ENCODE assay signal across 8 mouse cellular contexts in genomic region chr7:35554605-35555175, GRCm38 (mm10). TPM values are rescaled to one million over a fixed set of nuclear protein-coding genes. Genes with fewer than 3 reads are reported as not detected.
DNase-seq lines count a peak whose midpoint lies in the region; ATAC-seq and TF ChIP-seq lines count a peak whose summit lies in the region.

No protein-coding gene starts in this region.

- no peak for TF ChIP-seq CTCF in stomach, postnatal 0 days (IDR thresholded peaks at IDR 0.05; ENCODE audit: low read depth)

- peaks cover 15% of the 10 kb centered on the region for H3K36me3 ChIP-seq in forebrain, embryonic 15.5 days
- H3K36me3 ChIP-seq in intestine, embryonic 16.5 days (ENCODE audit: control insufficient read depth, insufficient read depth, low read length) = peaks cover 15% of the 10 kb centered on the region
- peaks cover 11% of the 10 kb centered on the region for H3K36me3 ChIP-seq in limb, embryonic 13.5 days
- H3K36me3 ChIP-seq in midbrain, embryonic 15.5 days (replicated peaks) = peaks cover 15% of the 10 kb centered on the region
- H3K36me3 ChIP-seq in stomach, postnatal 0 days (ENCODE audit: control insufficient read depth, insufficient read depth, low read length) = no peaks in the 10 kb centered on the region

- 0 out of 2 replicates have a peak, but pooled peaks have one; percentile 29 for ATAC-seq in forebrain, embryonic 15.5 days (replicated peaks)
- ATAC-seq in intestine, embryonic 16.5 days = peak; percentile 31
- ATAC-seq in limb, embryonic 13.5 days (ENCODE audit: low FRiP score, low read depth) = no peak; the same call in 1 of the 2 replicates
- peak; percentile 64 for ATAC-seq in midbrain, embryonic 15.5 days (replicated peaks)
- ATAC-seq in stomach, postnatal 0 days (ENCODE audit: low FRiP score, low TSS enrichment) = no peak; the same call in 1 of the 2 replicates

- H3K4me3 ChIP-seq in forebrain, embryonic 15.5 days = peak overlapping the region; percentile 71
- H3K4me3 ChIP-seq in intestine, embryonic 16.5 days (ENCODE audit: low read length) = peak overlapping the region; percentile 86
- peak overlapping the region; percentile 72 for H3K4me3 ChIP-seq in limb, embryonic 13.5 days
- peak overlapping the region; percentile 94 for H3K4me3 ChIP-seq in midbrain, embryonic 15.5 days
- H3K4me3 ChIP-seq in stomach, postnatal 0 days (ENCODE audit: low read depth, low read length) = peak overlapping the region; percentile 90

- peak overlapping the region; percentile 97 for H3K9ac ChIP-seq in forebrain, embryonic 15.5 days (replicated peaks)
- peak overlapping the region; percentile 97 for H3K9ac ChIP-seq in intestine, embryonic 16.5 days (ENCODE audit: low read depth, low read length)
- peak overlapping the region; percentile 92 for H3K9ac ChIP-seq in limb, embryonic 13.5 days
- peak overlapping the region; percentile 85 for H3K9ac ChIP-seq in midbrain, embryonic 15.5 days
- H3K9ac ChIP-seq in stomach, postnatal 0 days (ENCODE audit: low read length) = peak overlapping the region; percentile 99

- DNase-seq in kidney, adult 11 months = peak; percentile 15
- DNase-seq in kidney, adult 8-10 months = no peak
- DNase-seq in cerebellum, adult 18-20 months = peak; percentile 52 to 62
- peak; percentile 42 for DNase-seq in stomach, postnatal 0 days (ENCODE audit: low spot score)

- TF ChIP-seq EP300 in stomach, postnatal 0 days (optimal IDR thresholded peaks at IDR 0.05) = no peak

- peak overlapping the region; percentile 93 for H3K27ac ChIP-seq in forebrain, embryonic 15.5 days (replicated peaks)
- peak overlapping the region; percentile 100 for H3K27ac ChIP-seq in intestine, embryonic 16.5 days (ENCODE audit: low read length)
- H3K27ac ChIP-seq in limb, embryonic 13.5 days = peak overlapping the region; percentile 92
- H3K27ac ChIP-seq in midbrain, embryonic 15.5 days = peak overlapping the region; percentile 94
- H3K27ac ChIP-seq in stomach, postnatal 0 days (replicated peaks) = peak overlapping the region; percentile 99

- peaks cover 23% of the 10 kb centered on the region for H3K4me1 ChIP-seq in forebrain, embryonic 15.5 days
- peaks cover 22% of the 10 kb centered on the region for H3K4me1 ChIP-seq in intestine, embryonic 16.5 days (ENCODE audit: control insufficient read depth, insufficient read depth, low read length)
- H3K4me1 ChIP-seq in limb, embryonic 13.5 days = peaks cover 12% of the 10 kb centered on the region
- peaks cover 18% of the 10 kb centered on the region for H3K4me1 ChIP-seq in midbrain, embryonic 15.5 days
- no peaks in the 10 kb centered on the region for H3K4me1 ChIP-seq in stomach, postnatal 0 days (replicated peaks; ENCODE audit: control insufficient read depth, insufficient read depth)

- H3K27me3 ChIP-seq in forebrain, embryonic 15.5 days = no peaks in the 10 kb centered on the region
- no peaks in the 10 kb centered on the region for H3K27me3 ChIP-seq in intestine, embryonic 16.5 days (replicated peaks; ENCODE audit: control insufficient read depth, insufficient read depth, low read length)
- H3K27me3 ChIP-seq in limb, embryonic 13.5 days = no peaks in the 10 kb centered on the region
- no peaks in the 10 kb centered on the region for H3K27me3 ChIP-seq in midbrain, embryonic 15.5 days (replicated peaks)
- no peaks in the 10 kb centered on the region for H3K27me3 ChIP-seq in stomach, postnatal 0 days (ENCODE audit: control insufficient read depth, insufficient read depth, low read length)

- peak overlapping the region; percentile 91 for H3K4me2 ChIP-seq in forebrain, embryonic 15.5 days (replicated peaks)
- H3K4me2 ChIP-seq in intestine, embryonic 16.5 days (ENCODE audit: low read depth, low read length) = peak overlapping the region; percentile 89
- H3K4me2 ChIP-seq in limb, embryonic 13.5 days (replicated peaks) = peak overlapping the region; percentile 91
- peak overlapping the region; percentile 96 for H3K4me2 ChIP-seq in midbrain, embryonic 15.5 days
- peak overlapping the region; percentile 100 for H3K4me2 ChIP-seq in stomach, postnatal 0 days (replicated peaks; ENCODE audit: low read depth)

- 5% methylated on average over 28 of the region's 28 CpGs for WGBS in forebrain, embryonic 15.5 days
- WGBS in intestine, embryonic 16.5 days = 3% methylated on average over 28 of the region's 28 CpGs
- WGBS in limb, embryonic 13.5 days = 5% methylated on average over 28 of the region's 28 CpGs
- WGBS in midbrain, embryonic 15.5 days = 5% methylated on average over 28 of the region's 28 CpGs
- 4% methylated on average over 28 of the region's 28 CpGs for WGBS in stomach, postnatal 0 days

- no peaks in the 10 kb centered on the region for H3K9me3 ChIP-seq in forebrain, embryonic 15.5 days
- H3K9me3 ChIP-seq in intestine, embryonic 16.5 days (ENCODE audit: control insufficient read depth, low read length) = no peaks in the 10 kb centered on the region
- H3K9me3 ChIP-seq in limb, embryonic 13.5 days = no peaks in the 10 kb centered on the region
- H3K9me3 ChIP-seq in midbrain, embryonic 15.5 days = no peaks in the 10 kb centered on the region
- H3K9me3 ChIP-seq in stomach, postnatal 0 days (ENCODE audit: control insufficient read depth, low read length) = no peaks in the 10 kb centered on the region

RNA-seq across cellular contexts. Expression of gene Nudt19, which starts 1.4 kb away (rescaled TPM):
- 97.4 and 97.5 TPM in 2 replicates for polyA plus RNA-seq in forebrain, embryonic 15.5 days (2015; fragmentation: Nextera tagmentation; extraction: Ambion mirVana)
- 120 and 128 TPM in 2 replicates for polyA plus RNA-seq in intestine, embryonic 16.5 days (2015; fragmentation: Nextera tagmentation; extraction: Ambion mirVana)
- 42.5 and 47.5 TPM in 2 replicates for polyA plus RNA-seq in limb, embryonic 13.5 days (2015; fragmentation: Nextera tagmentation; extraction: Ambion mirVana)
- polyA plus RNA-seq in midbrain, embryonic 15.5 days (2015; fragmentation: Nextera tagmentation; extraction: Ambion mirVana) = 87.3 and 91.5 TPM in 2 replicates
- 60.8 and 68.9 TPM in 2 replicates for polyA plus RNA-seq in stomach, postnatal 0 days (2015; fragmentation: Nextera tagmentation; extraction: Ambion mirVana)

RNA-seq across cellular contexts. Expression of gene Tdrd12, which starts 17.1 kb away (rescaled TPM):
- 0.43 and 0.51 TPM in 2 replicates for polyA plus RNA-seq in forebrain, embryonic 15.5 days (2015; fragmentation: Nextera tagmentation; extraction: Ambion mirVana)
- polyA plus RNA-seq in intestine, embryonic 16.5 days (2015; fragmentation: Nextera tagmentation; extraction: Ambion mirVana) = 0.98 and 1.6 TPM in 2 replicates
- polyA plus RNA-seq in limb, embryonic 13.5 days (2015; fragmentation: Nextera tagmentation; extraction: Ambion mirVana) = 0.56 and 0.57 TPM in 2 replicates
- polyA plus RNA-seq in midbrain, embryonic 15.5 days (2015; fragmentation: Nextera tagmentation; extraction: Ambion mirVana) = 0.36 and 0.37 TPM in 2 replicates
- polyA plus RNA-seq in stomach, postnatal 0 days (2015; fragmentation: Nextera tagmentation; extraction: Ambion mirVana) = 0.19 and 0.47 TPM in 2 replicates

RNA-seq across cellular contexts. Expression of gene Rgs9bp, which starts 30.7 kb away (rescaled TPM):
- 0.08 and 0.10 TPM in 2 replicates for polyA plus RNA-seq in forebrain, embryonic 15.5 days (2015; fragmentation: Nextera tagmentation; extraction: Ambion mirVana)
- 0.04 and 0.09 TPM in 2 replicates for polyA plus RNA-seq in intestine, embryonic 16.5 days (2015; fragmentation: Nextera tagmentation; extraction: Ambion mirVana)
- 0.42 and 0.61 TPM in 2 replicates for polyA plus RNA-seq in limb, embryonic 13.5 days (2015; fragmentation: Nextera tagmentation; extraction: Ambion mirVana)
- 0.04 TPM in 1 of 2 replicates, not detected in the other for polyA plus RNA-seq in midbrain, embryonic 15.5 days (2015; fragmentation: Nextera tagmentation; extraction: Ambion mirVana)
- polyA plus RNA-seq in stomach, postnatal 0 days (2015; fragmentation: Nextera tagmentation; extraction: Ambion mirVana) = 0.28 and 0.48 TPM in 2 replicates

RNA-seq across cellular contexts. Expression of gene Ankrd27, which starts 31.4 kb away (rescaled TPM):
- 30.1 and 32.0 TPM in 2 replicates for polyA plus RNA-seq in forebrain, embryonic 15.5 days (2015; fragmentation: Nextera tagmentation; extraction: Ambion mirVana)
- polyA plus RNA-seq in intestine, embryonic 16.5 days (2015; fragmentation: Nextera tagmentation; extraction: Ambion mirVana) = 32.4 and 34.9 TPM in 2 replicates
- 43.1 and 52.1 TPM in 2 replicates for polyA plus RNA-seq in limb, embryonic 13.5 days (2015; fragmentation: Nextera tagmentation; extraction: Ambion mirVana)
- 18.9 and 19.0 TPM in 2 replicates for polyA plus RNA-seq in midbrain, embryonic 15.5 days (2015; fragmentation: Nextera tagmentation; extraction: Ambion mirVana)
- 17.0 and 17.3 TPM in 2 replicates for polyA plus RNA-seq in stomach, postnatal 0 days (2015; fragmentation: Nextera tagmentation; extraction: Ambion mirVana)

Comparison
In these comparisons a context has a peak if more than half of its experiments do, and no peak if none do; other contexts are left out.
1. DNase-seq: peak in kidney, adult 11 months (single experiment), cerebellum, adult 18-20 months (2 of 2) and stomach, postnatal 0 days (single experiment); none in kidney, adult 8-10 months (0 of 2).
2. ATAC-seq: peak in forebrain, embryonic 15.5 days (single experiment), intestine, embryonic 16.5 days (single experiment) and midbrain, embryonic 15.5 days (single experiment); none in limb, embryonic 13.5 days (single experiment) and stomach, postnatal 0 days (single experiment).
3. Peak in every context shown above with its lines, with median percentiles within 50 percentile points of each other: H3K27ac ChIP-seq, H3K4me2 ChIP-seq, H3K4me3 ChIP-seq and H3K9ac ChIP-seq.